Mouse (Mus musculus): Measurements from ENCODE around the gene Lpar1. TPM values are rescaled to one million over a fixed set of nuclear protein-coding genes. Genes with fewer than 3 reads are reported as not detected.
A peak's percentile ranks its signal among the peaks of the same experiment; 100 is the strongest.

The Lpar1 gene
- polyA plus RNA-seq, 1 experiment from 2014 or later: 256 TPM

DNA sequence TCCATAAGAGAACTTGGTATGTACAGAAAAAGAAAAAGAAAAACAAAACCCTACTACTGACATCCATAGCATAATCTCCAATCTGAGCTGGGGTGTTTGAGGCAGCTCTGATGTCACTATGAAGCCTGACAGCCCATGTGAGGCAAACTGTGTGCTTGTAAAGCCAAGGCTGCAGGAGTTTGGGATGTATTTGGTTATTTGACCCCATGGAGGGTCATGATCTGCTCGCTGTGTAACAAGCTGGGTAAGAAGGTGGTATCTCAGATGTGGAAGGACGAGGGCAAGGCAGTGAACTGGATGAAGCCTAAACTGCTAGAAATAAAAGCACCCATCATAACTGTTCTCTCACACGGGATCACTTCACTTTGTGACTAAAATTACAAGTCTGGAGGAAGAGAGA is 21.4 kb downstream of the Lpar1 start:
- H3K4me3 ChIP-seq (ENCODE audit: low read depth, low read length): no peak overlapping the region
- H3K9me3 ChIP-seq (ENCODE audit: control insufficient read depth, low read length): no peaks in the 10 kb centered on the region
- H3K4me1 ChIP-seq (ENCODE audit: control insufficient read depth, insufficient read depth, low read length): peaks cover 37% of the 10 kb centered on the region
- ATAC-seq (ENCODE audit: insufficient number of reproducible peaks, low FRiP score, low TSS enrichment, low read depth) (no peak), DNase-seq (ENCODE audit: low spot score) (peak; percentile 19)
- peaks cover 1% of the 10 kb centered on the region; the same call in 1 of the 2 replicates for H3K36me3 ChIP-seq (ENCODE audit: control insufficient read depth, insufficient read depth, low read length)
- 59% methylated on average over 3 of the region's 3 CpGs for WGBS
- H3K9ac ChIP-seq (ENCODE audit: low read length): no peak overlapping the region
- H3K4me2 ChIP-seq (ENCODE audit: low read depth, severe bottlenecking): no peak overlapping the region
- no peaks in the 10 kb centered on the region for H3K27me3 ChIP-seq (ENCODE audit: control insufficient read depth, insufficient read depth, low read length)
- no peak overlapping the region for H3K27ac ChIP-seq (replicated peaks; ENCODE audit: low read depth, low read length)

DNA sequence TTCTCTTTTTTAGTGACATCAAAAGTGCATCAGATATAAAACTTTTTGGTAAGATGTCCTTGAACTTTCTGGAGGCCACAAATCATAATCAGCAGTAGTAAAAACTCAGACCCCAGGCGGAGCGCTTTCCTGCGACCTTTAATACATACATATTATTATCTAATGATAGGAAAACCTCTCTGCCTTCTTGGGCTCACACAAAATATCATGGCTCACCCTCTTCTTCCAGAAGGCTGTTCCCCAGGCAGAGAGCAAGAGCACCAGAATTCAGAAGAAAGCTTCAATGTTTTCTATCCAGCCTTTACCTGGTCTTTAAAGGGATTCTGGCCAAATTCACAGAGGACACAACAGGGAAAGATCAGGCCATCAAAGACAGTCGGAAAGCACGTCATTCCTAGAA is 23.0 kb downstream of the Lpar1 start:
- DNase-seq (ENCODE audit: low spot score) (peak; percentile 27), ATAC-seq (ENCODE audit: insufficient number of reproducible peaks, low FRiP score, low TSS enrichment, low read depth) (no peak)
- no peak overlapping the region for H3K4me2 ChIP-seq (ENCODE audit: low read depth, severe bottlenecking)
- 36% methylated on average over 5 of the region's 5 CpGs for WGBS
- H3K9me3 ChIP-seq (ENCODE audit: control insufficient read depth, low read length): no peaks in the 10 kb centered on the region
- no peaks in the 10 kb centered on the region for H3K27me3 ChIP-seq (ENCODE audit: control insufficient read depth, insufficient read depth, low read length)
- H3K9ac ChIP-seq (ENCODE audit: low read length): no peak overlapping the region
- no peak overlapping the region for H3K27ac ChIP-seq (replicated peaks; ENCODE audit: low read depth, low read length)
- H3K36me3 ChIP-seq (ENCODE audit: control insufficient read depth, insufficient read depth, low read length): no peaks in the 10 kb centered on the region
- H3K4me3 ChIP-seq (ENCODE audit: low read depth, low read length): no peak overlapping the region
- peaks cover 37% of the 10 kb centered on the region for H3K4me1 ChIP-seq (ENCODE audit: control insufficient read depth, insufficient read depth, low read length)

DNA sequence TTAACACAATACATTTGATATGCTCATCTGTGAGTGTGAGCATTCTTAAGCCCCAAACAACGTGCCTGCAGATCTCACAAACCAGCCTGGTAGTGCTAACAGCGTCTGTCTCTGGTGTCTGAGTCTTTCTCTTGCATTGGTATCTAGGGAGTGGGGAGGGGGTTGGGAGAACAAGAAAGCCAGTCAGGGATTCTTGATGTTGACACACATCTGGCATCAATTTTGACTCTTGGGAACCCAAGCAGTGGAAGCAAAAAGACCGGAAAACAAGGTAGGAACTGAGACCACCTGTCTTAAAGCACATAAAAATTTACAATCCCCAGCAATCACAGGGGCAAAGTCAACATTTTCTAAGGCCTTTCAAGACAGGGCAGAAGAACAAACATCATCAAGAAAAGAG is 23.4 kb downstream of the Lpar1 start:
- peak; percentile 57; the same call in 1 of the 2 replicates for ATAC-seq (ENCODE audit: insufficient number of reproducible peaks, low FRiP score, low TSS enrichment, low read depth)
- H3K4me2 ChIP-seq (ENCODE audit: low read depth, severe bottlenecking): no peak overlapping the region; the same call in 1 of the 2 replicates
- DNase-seq (ENCODE audit: low spot score): peak; percentile 64
- WGBS: 8% methylated on average over 3 of the region's 3 CpGs
- no peak overlapping the region for H3K4me3 ChIP-seq (ENCODE audit: low read depth, low read length)
- peaks cover 37% of the 10 kb centered on the region for H3K4me1 ChIP-seq (ENCODE audit: control insufficient read depth, insufficient read depth, low read length)
- H3K9ac ChIP-seq (ENCODE audit: low read length): no peak overlapping the region
- H3K27ac ChIP-seq (replicated peaks; ENCODE audit: low read depth, low read length): no peak overlapping the region
- H3K36me3 ChIP-seq (ENCODE audit: control insufficient read depth, insufficient read depth, low read length): no peaks in the 10 kb centered on the region
- no peaks in the 10 kb centered on the region for H3K27me3 ChIP-seq (ENCODE audit: control insufficient read depth, insufficient read depth, low read length)
- H3K9me3 ChIP-seq (ENCODE audit: control insufficient read depth, low read length): no peaks in the 10 kb centered on the region

DNA sequence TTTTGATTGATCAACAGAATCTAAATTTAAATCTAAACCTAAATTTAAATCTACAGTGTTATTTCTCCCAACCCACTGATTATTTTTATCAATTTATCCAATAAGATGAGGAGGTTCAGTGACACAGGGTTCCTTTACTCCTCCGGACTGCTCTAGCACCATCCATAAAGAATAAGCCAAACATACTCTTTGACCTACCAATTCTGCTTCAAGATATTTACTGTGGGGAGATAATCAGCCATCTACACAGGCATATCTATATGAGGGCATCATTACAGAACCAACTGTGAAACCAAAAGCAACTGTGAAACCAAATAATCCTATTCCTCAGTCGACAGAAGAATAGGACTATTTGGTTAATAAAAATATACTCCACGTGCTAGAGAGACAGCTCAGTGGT is 25.8 kb downstream of the Lpar1 start:
- no peak overlapping the region for H3K27ac ChIP-seq (replicated peaks; ENCODE audit: low read depth, low read length)
- 91% methylated on average over 3 of the region's 3 CpGs for WGBS
- no peaks in the 10 kb centered on the region for H3K9me3 ChIP-seq (ENCODE audit: control insufficient read depth, low read length)
- H3K4me3 ChIP-seq (ENCODE audit: low read depth, low read length): no peak overlapping the region
- H3K4me2 ChIP-seq (ENCODE audit: low read depth, severe bottlenecking): no peak overlapping the region
- ATAC-seq (ENCODE audit: insufficient number of reproducible peaks, low FRiP score, low TSS enrichment, low read depth): no peak
- H3K9ac ChIP-seq (ENCODE audit: low read length): no peak overlapping the region
- DNase-seq (ENCODE audit: low spot score): no peak
- H3K36me3 ChIP-seq (ENCODE audit: control insufficient read depth, insufficient read depth, low read length): no peaks in the 10 kb centered on the region
- H3K27me3 ChIP-seq (ENCODE audit: control insufficient read depth, insufficient read depth, low read length): no peaks in the 10 kb centered on the region
- H3K4me1 ChIP-seq (ENCODE audit: control insufficient read depth, insufficient read depth, low read length): peaks cover 22% of the 10 kb centered on the region

DNA sequence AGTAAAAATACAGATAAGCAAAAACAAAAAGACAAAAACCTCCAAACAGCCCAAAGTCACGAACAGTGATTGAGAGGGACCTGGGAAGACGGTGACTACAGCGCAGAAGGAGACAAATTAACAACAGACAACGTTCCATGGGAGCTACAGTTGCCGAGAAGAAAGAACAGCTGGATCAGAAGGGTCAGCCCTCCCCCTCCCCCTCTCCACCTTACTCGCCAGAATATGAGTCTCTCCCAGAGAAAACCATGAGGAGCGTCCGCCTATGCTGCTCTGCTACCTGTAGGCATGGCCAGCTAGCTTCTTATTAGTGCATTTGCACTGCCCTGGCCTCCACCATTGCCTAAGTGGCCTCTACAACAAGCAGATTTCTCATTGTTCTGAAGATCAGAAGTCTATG is 32.6 kb downstream of the Lpar1 start:
- Histone ChIP-seq H3K9me3 (ENCODE audit: control insufficient read depth, low read length) (no peaks in the 10 kb centered on the region), H3K4me2 (ENCODE audit: low read depth, severe bottlenecking) (no peak overlapping the region), H3K4me3 (ENCODE audit: low read depth, low read length) (no peak overlapping the region), H3K27ac (replicated peaks; ENCODE audit: low read depth, low read length) (0 out of 2 replicates have a peak overlapping the region, but pooled peaks have one; percentile 36), H3K27me3 (ENCODE audit: control insufficient read depth, insufficient read depth, low read length) (no peaks in the 10 kb centered on the region), H3K9ac (ENCODE audit: low read length) (no peak overlapping the region), H3K4me1 (ENCODE audit: control insufficient read depth, insufficient read depth, low read length) (peaks cover 40% of the 10 kb centered on the region), H3K36me3 (ENCODE audit: control insufficient read depth, insufficient read depth, low read length) (no peaks in the 10 kb centered on the region)
- WGBS: 20% methylated on average over 8 of the region's 8 CpGs
- DNase-seq (ENCODE audit: low spot score) (peak; percentile 43), ATAC-seq (ENCODE audit: insufficient number of reproducible peaks, low FRiP score, low TSS enrichment, low read depth) (no peak)

DNA sequence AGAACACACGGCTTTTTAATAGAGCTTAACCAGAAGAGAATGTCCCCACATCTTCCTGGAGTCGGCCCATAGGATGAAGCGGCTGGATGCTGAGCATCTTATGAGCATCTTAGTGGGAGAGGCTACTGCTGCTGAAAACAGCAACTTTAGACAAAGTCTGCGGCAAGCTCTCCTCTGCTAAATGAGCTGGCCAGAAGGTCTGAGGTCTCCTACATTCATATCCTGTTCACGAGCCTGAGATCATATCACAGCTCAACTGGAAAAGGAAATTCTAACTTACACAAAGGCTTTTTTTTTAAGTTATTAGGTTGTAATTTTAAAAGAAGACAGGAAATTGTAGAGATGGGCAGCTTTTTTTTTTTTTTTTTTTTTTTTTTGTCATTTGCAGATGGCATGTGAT is 33.2 kb downstream of the Lpar1 start:
- peaks cover 40% of the 10 kb centered on the region for H3K4me1 ChIP-seq (ENCODE audit: control insufficient read depth, insufficient read depth, low read length)

DNA sequence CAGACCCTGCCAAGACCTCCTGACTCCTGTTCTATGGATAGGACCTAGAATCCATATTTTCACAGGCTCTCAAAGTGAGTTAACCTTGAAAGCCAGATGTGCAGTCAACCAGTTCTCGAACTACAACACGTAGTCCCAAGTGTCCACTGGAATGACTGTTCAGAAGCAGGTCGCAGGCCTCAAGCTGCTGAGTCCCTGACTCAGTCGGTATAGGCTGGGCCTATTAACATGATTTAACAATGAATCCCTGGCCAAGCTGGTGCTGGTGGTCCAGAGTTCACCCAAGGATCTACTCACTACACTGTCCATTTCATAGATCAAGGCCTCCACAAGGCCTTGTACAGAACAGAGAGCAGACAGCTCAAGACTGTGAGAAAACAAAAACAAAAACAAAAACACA is 33.8 kb downstream of the Lpar1 start:
- Histone ChIP-seq H3K36me3 (ENCODE audit: control insufficient read depth, insufficient read depth, low read length) (no peaks in the 10 kb centered on the region), H3K27ac (replicated peaks; ENCODE audit: low read depth, low read length) (0 out of 2 replicates have a peak overlapping the region, but pooled peaks have one; percentile 55), H3K9me3 (ENCODE audit: control insufficient read depth, low read length) (no peaks in the 10 kb centered on the region), H3K9ac (ENCODE audit: low read length) (no peak overlapping the region), H3K4me1 (ENCODE audit: control insufficient read depth, insufficient read depth, low read length) (peaks cover 40% of the 10 kb centered on the region), H3K27me3 (ENCODE audit: control insufficient read depth, insufficient read depth, low read length) (no peaks in the 10 kb centered on the region), H3K4me3 (ENCODE audit: low read depth, low read length) (no peak overlapping the region), H3K4me2 (ENCODE audit: low read depth, severe bottlenecking) (no peak overlapping the region)
- no peak for DNase-seq (ENCODE audit: low spot score)
- no peak for ATAC-seq (ENCODE audit: insufficient number of reproducible peaks, low FRiP score, low TSS enrichment, low read depth)
- WGBS: 72% methylated on average over 4 of the region's 4 CpGs

More for the DNA sequence above, 33.2 kb downstream of the Lpar1 start:
- DNase-seq (ENCODE audit: low spot score) (no peak), ATAC-seq (ENCODE audit: insufficient number of reproducible peaks, low FRiP score, low TSS enrichment, low read depth) (no peak)
- Histone ChIP-seq H3K4me3 (ENCODE audit: low read depth, low read length) (no peak overlapping the region), H3K9ac (ENCODE audit: low read length) (no peak overlapping the region), H3K36me3 (ENCODE audit: control insufficient read depth, insufficient read depth, low read length) (no peaks in the 10 kb centered on the region), H3K27me3 (ENCODE audit: control insufficient read depth, insufficient read depth, low read length) (no peaks in the 10 kb centered on the region), H3K9me3 (ENCODE audit: control insufficient read depth, low read length) (no peaks in the 10 kb centered on the region), H3K27ac (replicated peaks; ENCODE audit: low read depth, low read length) (no peak overlapping the region), H3K4me2 (ENCODE audit: low read depth, severe bottlenecking) (no peak overlapping the region)
- 52% methylated on average over 5 of the region's 5 CpGs for WGBS

DNA sequence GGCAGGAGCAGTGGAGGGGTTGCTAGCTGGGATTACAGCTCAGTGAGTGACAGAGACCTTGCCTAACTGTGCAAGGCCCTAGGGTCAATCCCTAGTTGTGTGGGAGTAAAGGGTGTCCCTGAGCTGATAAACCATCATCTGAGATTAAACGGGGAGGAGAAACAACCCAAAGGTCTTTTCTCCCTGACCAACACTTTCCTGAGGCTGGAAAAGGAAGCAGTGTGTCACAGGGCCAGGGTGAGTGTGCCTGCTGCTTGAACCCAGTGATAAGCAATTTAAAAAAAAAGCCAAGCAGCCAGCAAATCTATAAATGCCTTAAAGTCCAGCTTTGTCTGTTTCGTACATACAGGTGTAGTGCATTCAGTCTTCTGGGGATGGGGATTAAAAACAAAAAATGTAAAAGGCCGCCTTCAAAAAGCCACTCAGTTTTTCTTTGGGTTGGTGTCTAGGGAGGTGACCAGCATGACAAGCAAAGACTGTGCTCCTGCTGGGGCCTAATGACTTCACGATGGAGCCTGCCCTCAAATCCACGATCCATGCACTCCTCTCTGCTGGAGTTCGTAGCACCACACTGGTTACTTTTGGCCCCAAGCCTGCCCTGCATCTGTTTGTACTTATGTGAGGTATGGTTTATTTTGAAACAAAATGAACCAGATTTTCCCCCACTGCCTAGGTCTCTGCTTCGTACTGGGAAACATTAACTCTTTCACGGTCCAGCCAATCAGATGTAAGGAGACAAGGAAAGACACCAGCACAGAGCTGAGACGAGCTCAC is 35.3 kb downstream of the Lpar1 start:
- no peaks in the 10 kb centered on the region for H3K36me3 ChIP-seq (ENCODE audit: control insufficient read depth, insufficient read depth, low read length)
- 15% methylated on average over 9 of the region's 9 CpGs for WGBS
- peak overlapping the region; percentile 45; the same call in 1 of the 2 replicates for H3K27ac ChIP-seq (replicated peaks; ENCODE audit: low read depth, low read length)
- no peak overlapping the region for H3K4me3 ChIP-seq (ENCODE audit: low read depth, low read length)
- H3K9ac ChIP-seq (ENCODE audit: low read length): no peak overlapping the region
- H3K27me3 ChIP-seq (ENCODE audit: control insufficient read depth, insufficient read depth, low read length): no peaks in the 10 kb centered on the region
- DNase-seq (ENCODE audit: low spot score) (peak; percentile 65), ATAC-seq (ENCODE audit: insufficient number of reproducible peaks, low FRiP score, low TSS enrichment, low read depth) (peak; percentile 62; the same call in 1 of the 2 replicates)
- H3K4me1 ChIP-seq (ENCODE audit: control insufficient read depth, insufficient read depth, low read length): peaks cover 40% of the 10 kb centered on the region
- no peak overlapping the region for H3K4me2 ChIP-seq (ENCODE audit: low read depth, severe bottlenecking)
- H3K9me3 ChIP-seq (ENCODE audit: control insufficient read depth, low read length): no peaks in the 10 kb centered on the region
